Mouse (Mus musculus) embryonic fibroblast, embryonic 13.5 days (primary cell): ENCODE measurements around the gene Dcun1d4. TPM values are rescaled to one million over a fixed set of nuclear protein-coding genes. Genes with fewer than 3 reads are reported as not detected.

Experiments used
- H3K27ac ChIP-seq: 2 replicates; pipeline ENCODE4 v1.5.1; 2012; ENCODE audit warnings: low read length, control low read depth, inconsistent platforms; ENCODE audit not compliant: insufficient read depth
- H3K4me1 ChIP-seq: 2 replicates; pipeline ENCODE4 v1.6.1; 2011; ENCODE audit warnings: low read length; ENCODE audit not compliant: control insufficient read depth, insufficient read depth
- H3K4me3 ChIP-seq: 2 replicates; pipeline ENCODE4 v1.5.1; 2011; ENCODE audit warnings: mild to moderate bottlenecking, control low read depth, low read length; ENCODE audit not compliant: insufficient read depth
- CTCF ChIP-seq: IDR thresholded peaks from 2 replicates; pipeline ENCODE4 v1.5.1; 2011; ENCODE audit warnings: mild to moderate bottlenecking, control low read depth, low read length, moderate library complexity, borderline replicate concordance; ENCODE audit not compliant: insufficient read depth
- POLR2A ChIP-seq: IDR thresholded peaks from 2 replicates; pipeline ENCODE4 v1.6.1; 2011; ENCODE audit warnings: low read depth, mild to moderate bottlenecking, control low read depth, low read length, moderate library complexity
- polyA plus RNA-seq: library from polyadenylated mRNA; stranded (reverse); fragments of >200 nt; gene quantifications from 2 replicates; pipeline ENCODE4 v1.2.4, GENCODE M21; 2011; ENCODE audit warnings: low read depth; ENCODE audit not compliant: missing spikeins, insufficient read length

Dcun1d4 gene
- polyA plus RNA-seq, 1 experiment = 36.4 TPM

DNA sequence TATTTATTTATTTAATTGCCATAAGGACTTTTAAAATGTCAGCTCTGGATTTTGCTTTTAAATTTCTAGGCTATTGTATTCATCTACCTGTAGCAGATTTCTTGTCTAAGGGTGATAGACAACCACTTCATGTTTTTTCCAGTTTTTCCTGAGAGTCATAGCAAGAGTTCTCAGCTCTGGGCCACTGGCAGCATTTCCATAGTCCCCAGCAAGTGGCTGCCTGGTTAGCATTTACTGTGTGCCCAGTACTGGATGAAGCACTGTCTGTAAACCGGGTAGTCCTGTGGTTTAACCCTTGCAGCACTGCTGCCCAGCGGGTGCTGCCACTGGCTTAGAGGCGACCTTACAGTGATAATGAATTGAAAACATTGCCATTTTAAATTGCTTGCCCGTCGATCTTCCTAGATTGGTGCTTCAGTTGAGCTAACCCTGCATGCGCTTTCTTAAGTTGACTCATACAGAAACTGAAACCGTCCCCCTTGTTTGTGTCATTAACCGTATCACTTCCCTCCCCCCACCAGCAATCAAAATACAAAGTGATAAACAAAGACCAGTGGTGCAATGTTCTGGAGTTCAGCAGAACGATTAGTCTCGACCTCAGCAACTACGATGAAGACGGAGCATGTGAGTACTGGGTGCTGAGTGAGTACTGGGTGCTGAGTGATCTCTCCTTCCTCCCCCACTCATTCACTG, 76.1 kb downstream of the Dcun1d4 start:
- H3K4me1 ChIP-seq = no peaks in the 10 kb centered on the region
- no peak for TF ChIP-seq CTCF
- no peak overlapping the region for H3K27ac ChIP-seq
- no peak overlapping the region for H3K4me3 ChIP-seq

DNA sequence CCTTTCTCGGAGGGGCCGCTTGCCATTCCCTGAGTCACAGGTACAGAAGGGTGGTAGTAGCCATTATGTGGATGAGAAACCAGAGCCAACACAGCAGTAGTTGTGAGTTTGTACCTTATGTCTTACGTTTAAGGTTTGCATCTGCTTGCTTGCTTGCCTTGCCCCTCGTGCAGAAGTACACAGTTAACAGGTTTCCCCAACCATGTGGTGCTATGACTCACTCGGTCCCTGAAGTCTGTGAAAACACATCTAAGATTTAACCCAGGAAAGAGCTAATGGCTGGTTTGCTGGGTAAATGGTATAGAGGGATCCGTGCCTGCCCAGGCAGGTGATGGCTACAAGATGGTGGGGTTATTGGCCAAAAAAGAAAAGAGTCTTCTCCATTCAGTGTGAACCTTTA, 78.0 kb downstream of the Dcun1d4 start:
- no peak overlapping the region for H3K27ac ChIP-seq
- H3K4me3 ChIP-seq = no peak overlapping the region
- TF ChIP-seq CTCF (no peak), POLR2A (no peak)
- no peaks in the 10 kb centered on the region for H3K4me1 ChIP-seq

DNA sequence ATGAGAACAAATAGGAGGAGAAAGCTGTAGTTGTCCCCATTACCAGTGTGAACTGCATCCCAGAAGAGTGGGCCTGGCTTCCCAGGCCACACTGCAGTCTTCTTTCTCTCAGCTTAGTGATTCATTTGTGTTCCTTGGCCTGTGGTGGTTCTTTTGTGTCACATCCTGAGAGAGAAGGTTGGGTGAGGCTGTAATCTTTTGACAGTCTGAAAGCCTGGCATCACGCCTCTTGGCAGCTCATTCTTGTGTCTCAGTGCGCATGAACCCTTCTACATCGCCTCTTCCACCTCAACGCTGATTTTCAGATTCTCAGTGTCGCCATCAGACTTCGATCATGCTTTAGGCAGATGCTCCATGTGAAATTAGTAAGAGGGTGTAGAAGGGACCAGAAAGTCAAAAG, 83.2 kb downstream of the Dcun1d4 start:
- Histone ChIP-seq H3K4me1 (no peaks in the 10 kb centered on the region), H3K4me3 (no peak overlapping the region), H3K27ac (no peak overlapping the region)
- TF ChIP-seq CTCF (no peak), POLR2A (no peak)

DNA sequence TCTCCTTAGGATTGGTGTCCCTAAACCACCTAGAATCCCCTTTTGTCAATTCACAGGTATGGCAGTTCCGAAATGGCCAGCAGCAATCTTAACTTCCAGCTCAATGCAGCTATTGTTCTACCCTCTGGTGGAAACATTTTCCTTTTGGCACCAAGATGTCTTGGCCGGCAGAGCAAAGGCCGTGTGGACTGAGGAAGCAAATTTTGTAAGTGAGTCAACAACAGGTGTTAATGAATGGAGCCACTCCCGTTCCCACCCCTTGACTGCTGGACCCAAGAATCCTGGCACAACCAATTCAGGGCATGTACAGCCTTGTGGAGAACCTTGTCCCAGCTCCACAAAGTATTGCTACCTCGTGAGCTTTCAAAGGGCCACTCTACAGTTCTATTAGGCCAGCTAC, 85.3 kb downstream of the Dcun1d4 start:
- no peak for TF ChIP-seq POLR2A
- no peak for TF ChIP-seq CTCF
- H3K4me1 ChIP-seq = no peaks in the 10 kb centered on the region
- no peak overlapping the region for H3K27ac ChIP-seq
- no peak overlapping the region for H3K4me3 ChIP-seq

DNA sequence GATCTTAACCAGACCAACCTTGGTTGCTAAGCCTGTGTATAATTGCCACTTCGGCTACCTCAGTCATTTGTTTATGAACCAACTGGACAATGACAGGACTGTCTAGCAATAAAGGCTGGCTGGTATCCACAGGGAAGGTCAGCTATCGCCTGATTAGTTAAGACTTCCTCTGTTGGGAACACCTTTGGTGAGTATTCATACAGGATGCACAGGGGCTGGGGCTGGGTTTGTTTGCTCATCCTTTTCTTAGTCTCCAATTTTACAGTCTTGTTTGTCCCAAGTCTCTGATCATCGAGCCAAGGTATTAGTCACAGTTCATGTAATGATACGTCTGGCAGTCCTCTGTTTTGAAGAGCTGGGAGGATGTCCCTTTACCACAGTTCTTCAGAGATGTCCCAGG, 86.1 kb downstream of the Dcun1d4 start:
- H3K27ac ChIP-seq = no peak overlapping the region
- TF ChIP-seq CTCF (no peak), POLR2A (no peak)
- H3K4me3 ChIP-seq = no peak overlapping the region
- no peaks in the 10 kb centered on the region for H3K4me1 ChIP-seq

DNA sequence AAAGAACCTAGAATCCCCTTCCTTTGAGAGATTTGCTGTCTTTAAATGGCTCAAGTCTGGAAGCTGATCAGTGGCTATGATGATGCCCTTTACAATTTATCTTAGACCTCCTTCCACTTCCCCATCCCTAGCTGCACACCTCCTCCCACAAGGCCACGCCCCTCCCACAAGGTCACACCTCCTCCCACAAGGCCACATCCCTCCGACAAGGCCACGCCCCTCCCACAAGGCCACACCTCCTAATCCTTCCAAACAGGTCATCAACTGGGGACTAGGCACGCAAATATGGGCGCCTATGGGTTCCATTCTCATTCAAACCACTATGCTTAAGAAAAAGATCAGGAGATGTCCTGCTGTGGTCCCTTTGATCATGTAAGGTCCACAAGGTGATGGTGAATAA, 88.4 kb downstream of the Dcun1d4 start:
- no peak overlapping the region for H3K27ac ChIP-seq
- no peak overlapping the region for H3K4me3 ChIP-seq
- H3K4me1 ChIP-seq = no peaks in the 10 kb centered on the region
- TF ChIP-seq CTCF (no peak), POLR2A (no peak)

DNA sequence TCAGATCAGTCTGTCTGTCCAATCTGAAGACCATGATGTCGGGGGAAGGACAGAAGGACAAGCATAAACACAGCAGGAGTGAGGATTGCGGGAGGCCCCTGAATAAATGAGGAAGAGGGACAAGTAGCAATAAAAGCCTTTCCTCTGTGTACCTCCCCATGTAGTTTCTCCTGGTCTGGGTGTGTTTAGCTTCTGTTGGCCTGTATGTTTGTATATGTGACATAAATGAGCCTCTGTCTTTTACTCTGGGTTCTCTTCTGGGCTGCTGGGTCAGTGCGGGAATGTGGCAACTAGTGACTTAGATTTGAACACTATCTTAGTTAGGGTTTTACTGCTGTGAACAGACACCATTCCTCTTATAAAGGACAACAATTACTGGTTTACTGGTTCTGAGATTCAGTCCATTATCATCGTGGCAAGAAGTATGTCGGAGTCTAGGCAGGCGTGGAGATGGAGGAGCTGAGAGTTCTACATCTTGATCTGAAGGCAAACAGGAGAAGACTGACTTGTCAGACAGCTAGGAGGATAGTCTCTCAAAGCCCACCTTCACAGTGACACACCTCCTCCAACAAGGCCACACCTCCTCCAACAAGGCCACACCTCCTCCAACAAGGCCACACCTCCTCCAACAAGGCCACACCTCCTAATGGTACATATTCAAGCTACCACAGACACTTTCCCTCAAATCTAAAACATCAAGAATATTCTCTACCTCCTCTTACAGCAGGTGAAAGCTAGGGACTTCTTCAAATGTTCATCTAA, 90.8 kb downstream of the Dcun1d4 start:
- Histone ChIP-seq H3K4me3 (no peak overlapping the region), H3K4me1 (no peaks in the 10 kb centered on the region), H3K27ac (no peak overlapping the region)
- TF ChIP-seq POLR2A (no peak), CTCF (no peak)

DNA sequence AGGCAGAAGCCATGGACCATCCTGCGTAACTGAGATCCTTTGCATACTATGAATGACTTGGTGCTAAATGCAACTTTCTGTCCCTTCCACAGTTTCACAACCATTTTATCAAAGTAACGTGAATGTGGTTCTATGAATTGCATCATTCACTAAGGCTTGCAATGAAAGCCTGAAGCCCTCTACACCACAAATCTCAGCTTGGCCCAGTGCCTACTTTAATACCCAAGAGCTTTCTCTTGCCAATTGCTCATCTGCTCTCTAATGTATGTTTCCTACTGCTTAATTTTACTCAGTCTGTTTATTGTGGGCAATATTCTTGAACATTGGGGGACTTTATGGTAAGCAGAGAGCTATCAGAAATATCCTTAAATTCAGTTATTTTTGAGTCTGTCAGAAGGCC, 92.0 kb downstream of the Dcun1d4 start:
- TF ChIP-seq POLR2A = no peak
- TF ChIP-seq CTCF = no peak
- H3K4me1 ChIP-seq = no peaks in the 10 kb centered on the region
- no peak overlapping the region for H3K4me3 ChIP-seq
- no peak overlapping the region for H3K27ac ChIP-seq

DNA sequence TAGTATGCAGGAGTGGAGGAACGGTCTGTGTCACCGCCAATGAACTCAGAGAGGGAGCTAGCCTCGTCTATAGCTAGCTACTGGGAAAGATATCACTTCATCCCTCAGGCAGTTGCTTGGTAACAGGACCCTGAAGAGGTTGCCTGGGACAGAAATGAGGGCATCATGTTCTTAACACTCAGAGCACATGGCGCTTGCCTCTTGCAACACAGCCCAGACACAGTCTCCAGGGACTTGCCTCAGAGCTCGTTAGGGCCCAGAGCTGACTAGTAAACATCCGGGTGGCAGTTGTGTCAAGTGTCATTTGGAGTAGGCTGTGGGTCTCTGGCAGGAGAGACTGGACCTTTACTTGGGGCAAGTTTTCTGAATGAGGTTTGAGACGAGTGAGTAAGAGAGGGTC, 93.0 kb downstream of the Dcun1d4 start:
- Histone ChIP-seq H3K27ac (no peak overlapping the region), H3K4me3 (no peak overlapping the region), H3K4me1 (no peaks in the 10 kb centered on the region)
- TF ChIP-seq POLR2A (no peak), CTCF (no peak)

DNA sequence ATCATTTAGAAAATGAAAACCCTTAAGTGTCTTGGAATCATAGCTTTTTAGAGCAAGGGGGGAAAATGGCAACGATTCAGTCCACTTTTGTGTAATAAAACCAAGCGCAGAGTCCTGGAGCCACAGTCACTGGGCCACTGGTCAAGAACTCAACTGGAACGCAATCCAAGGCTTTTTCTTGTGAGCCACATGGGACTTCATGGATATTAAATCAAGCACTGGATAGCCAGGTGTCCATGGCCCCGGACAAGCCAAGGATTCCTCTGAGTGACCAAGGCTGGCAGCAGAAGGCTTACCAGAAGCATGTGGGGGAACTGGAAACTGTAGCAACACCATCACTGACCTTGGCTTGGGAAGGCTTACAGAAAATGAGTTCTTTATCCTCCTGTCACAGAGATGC, 93.8 kb downstream of the Dcun1d4 start:
- H3K4me1 ChIP-seq = no peaks in the 10 kb centered on the region
- H3K27ac ChIP-seq = no peak overlapping the region
- H3K4me3 ChIP-seq = no peak overlapping the region
- TF ChIP-seq POLR2A (no peak), CTCF (no peak)
